Mouse (Mus musculus): ENCODE data around the gene Gm4846. TPM values are rescaled to one million over a fixed set of nuclear protein-coding genes. Genes with fewer than 3 reads are reported as not detected.

Gm4846 gene
- polyA plus RNA-seq, 1 experiment: not detected

GRCm38 (mm10) chr1:166462544-166462943 is 34.8 kb downstream of the Gm4846 start:
- Histone ChIP-seq H3K27ac (ENCODE audit: insufficient read depth, low read length) (no peak overlapping the region), H3K4me1 (ENCODE audit: control insufficient read depth, insufficient read depth, insufficient read length) (no peaks in the 10 kb centered on the region), H3K36me3 (ENCODE audit: control insufficient read depth, insufficient read depth, low read length) (no peaks in the 10 kb centered on the region), H3K27me3 (ENCODE audit: control insufficient read depth, insufficient read depth, low read length) (no peaks in the 10 kb centered on the region), H3K4me3 (ENCODE audit: extremely low read depth, insufficient read depth, insufficient read length) (no peak overlapping the region)
- no peak for TF ChIP-seq CTCF (IDR thresholded peaks at IDR 0.05; ENCODE audit: extremely low read depth, insufficient read depth, insufficient read length, insufficient replicate concordance)
- no peak for TF ChIP-seq POLR2A (IDR thresholded peaks at IDR 0.05; ENCODE audit: low read depth, low read length)
- DNase-seq (ENCODE audit: low read depth in 1 of 2, low spot score in 2 of 2): no peak
- 86% methylated on average over 4 of the region's 4 CpGs for WGBS

- Histone ChIP-seq H3K4me3 (ENCODE audit: extremely low read depth, insufficient read depth, insufficient read length) (no peak overlapping the region), H3K27ac (ENCODE audit: insufficient read depth, low read length) (no peak overlapping the region), H3K36me3 (ENCODE audit: control insufficient read depth, insufficient read depth, low read length) (no peaks in the 10 kb centered on the region), H3K4me1 (ENCODE audit: control insufficient read depth, insufficient read depth, insufficient read length) (no peaks in the 10 kb centered on the region), H3K27me3 (ENCODE audit: control insufficient read depth, insufficient read depth, low read length) (no peaks in the 10 kb centered on the region)
- 79% methylated on average over 3 of the region's 3 CpGs for WGBS
- no peak for DNase-seq (ENCODE audit: low read depth in 1 of 2, low spot score in 2 of 2)
- TF ChIP-seq POLR2A (IDR thresholded peaks at IDR 0.05; ENCODE audit: low read depth, low read length) (no peak), CTCF (IDR thresholded peaks at IDR 0.05; ENCODE audit: extremely low read depth, insufficient read depth, insufficient read length, insufficient replicate concordance) (no peak)
These were observed 55.4 kb downstream of the Gm4846 start for GRCm38 (mm10) chr1:166441992-166442391.

- WGBS: 82% methylated on average over 6 of the region's 6 CpGs
- Histone ChIP-seq H3K4me3 (ENCODE audit: extremely low read depth, insufficient read depth, insufficient read length) (no peak overlapping the region), H3K27me3 (ENCODE audit: control insufficient read depth, insufficient read depth, low read length) (no peaks in the 10 kb centered on the region), H3K4me1 (ENCODE audit: control insufficient read depth, insufficient read depth, insufficient read length) (no peaks in the 10 kb centered on the region), H3K27ac (ENCODE audit: insufficient read depth, low read length) (no peak overlapping the region), H3K36me3 (ENCODE audit: control insufficient read depth, insufficient read depth, low read length) (no peaks in the 10 kb centered on the region)
- no peak for TF ChIP-seq CTCF (IDR thresholded peaks at IDR 0.05; ENCODE audit: extremely low read depth, insufficient read depth, insufficient read length, insufficient replicate concordance)
- DNase-seq (ENCODE audit: low read depth in 1 of 2, low spot score in 2 of 2): no peak
These were observed 58.0 kb downstream of the Gm4846 start for GRCm38 (mm10) chr1:166439426-166439825.

Other genes starting within 250 kb of the Gm4846 start
- gene Ildr2, start 243.4 kb downstream of the Gm4846 start, polyA plus RNA-seq (2012; rRNA removed): 0.23 and 0.33 TPM in 2 replicates
- 12.4 and 14.0 TPM in 2 replicates for gene Tada1, start 118.5 kb downstream of the Gm4846 start, polyA plus RNA-seq (2012; rRNA removed)
- gene Pogk, start 87.7 kb downstream of the Gm4846 start, polyA plus RNA-seq (2012; rRNA removed): 2.7 and 3.1 TPM in 2 replicates
- gene Gm4847, start 150.1 kb upstream of the Gm4846 start, polyA plus RNA-seq (2012; rRNA removed): not detected in 2 replicates
- gene Fmo9, start 184.3 kb upstream of the Gm4846 start, polyA plus RNA-seq (2012; rRNA removed): not detected in 2 replicates